Mouse (Mus musculus) midbrain, postnatal 0 days (tissue): ENCODE measurements at regions not wholly inside any gene's neighbourhood (a gene's known extent, or its start where the extent isn't known, plus 50 kb on each side); places are given as distances from the start of the nearest gene placed in this dataset.

Experiments used
- ATAC-seq: fragments of 200-750 bp; cut with Nextera tagmentation; 2 replicates; pipeline ENCODE4 v1.8.0; 2017; ENCODE audit warnings: moderate number of reproducible peaks, mild to moderate bottlenecking, moderate TSS enrichment, moderate library complexity; ENCODE audit not compliant: low FRiP score
- DNase-seq: peaks from one replicate; pipeline ENCODE4 v3.0.0-alpha.2; 2015; ENCODE audit warnings: low spot score
- H3K27ac ChIP-seq: fragments of 300-500 bp; sonication (generic); 2 replicates; pipeline ENCODE4 v1.5.1; 2014; ENCODE audit warnings: low read depth, mild to moderate bottlenecking, low read length, mixed read lengths
- H3K27me3 ChIP-seq: fragments of 300-500 bp; sonication (generic); 2 replicates; pipeline ENCODE4 v1.6.1; 2014; ENCODE audit warnings: low read length, control low read depth, mixed read lengths; ENCODE audit not compliant: insufficient read depth
- H3K36me3 ChIP-seq: fragments of 300-500 bp; sonication (generic); 2 replicates; pipeline ENCODE4 v1.6.1; 2014; ENCODE audit warnings: low read length, control low read depth, mixed read lengths; ENCODE audit not compliant: insufficient read depth
- H3K4me1 ChIP-seq: fragments of 300-500 bp; sonication (generic); 2 replicates; pipeline ENCODE4 v1.6.1; 2014; ENCODE audit warnings: mild to moderate bottlenecking, control low read depth, antibody characterized with exemption, low read length, mixed read lengths; ENCODE audit not compliant: insufficient read depth
- H3K4me2 ChIP-seq: fragments of 300-500 bp; sonication (generic); 2 replicates; pipeline ENCODE4 v1.6.1; 2014; ENCODE audit warnings: low read depth, mild to moderate bottlenecking, low read length, mixed read lengths; ENCODE audit not compliant: poor library complexity, severe bottlenecking
- H3K4me3 ChIP-seq: fragments of 300-500 bp; sonication (generic); 2 replicates; pipeline ENCODE4 v1.5.1; 2014; ENCODE audit warnings: low read depth, mild to moderate bottlenecking, low read length, moderate library complexity
- H3K9ac ChIP-seq: fragments of 300-500 bp; sonication (generic); replicated peaks from 2 replicates; pipeline ENCODE4 v1.6.1; 2014; ENCODE audit warnings: mild to moderate bottlenecking, low read length, moderate library complexity, mixed read lengths; ENCODE audit not compliant: poor library complexity, severe bottlenecking
- H3K9me3 ChIP-seq: fragments of 300-500 bp; sonication (generic); 2 replicates; pipeline ENCODE4 v1.6.1; 2016; ENCODE audit warnings: low read length, control low read depth
- CTCF ChIP-seq: IDR thresholded peaks from 2 replicates; pipeline ENCODE4 v1.5.1; 2016; ENCODE audit warnings: antibody characterized with exemption, mild to moderate bottlenecking
- WGBS: fragments of 180-500 bp; shearing (Covaris S2); extraction: QIAGEN DNeasy Blood & Tissue Kit; methylation state at CpG from one replicate; pipeline ENCODE4 v1.1.7; 2014; 5-methylcytosine and 5-hydroxymethylcytosine counted together

- Histone ChIP-seq H3K9me3 (no peaks in the 10 kb centered on the region), H3K27ac (no peak overlapping the region), H3K4me1 (0 out of 2 replicates have a peak, but pooled peaks cover 2% of the 10 kb centered on the region), H3K9ac (no peak overlapping the region), H3K36me3 (no peaks in the 10 kb centered on the region), H3K4me3 (no peak overlapping the region), H3K4me2 (no peak overlapping the region), H3K27me3 (no peaks in the 10 kb centered on the region)
- DNase-seq = no peak
- TF ChIP-seq CTCF = no peak
- WGBS = 82% methylated on average over 2 of the region's 2 CpGs
- ATAC-seq = no peak
These were observed 216.5 kb downstream of the Samd5 start for GRCm38 (mm10) chr10:9458466-9458865.

GRCm38 (mm10) chr10:9457222-9457621 is 217.8 kb downstream of the Samd5 start:
- Histone ChIP-seq H3K4me3 (no peak overlapping the region), H3K4me2 (no peak overlapping the region), H3K9me3 (no peaks in the 10 kb centered on the region), H3K27ac (no peak overlapping the region), H3K9ac (no peak overlapping the region), H3K27me3 (no peaks in the 10 kb centered on the region), H3K4me1 (0 out of 2 replicates have a peak, but pooled peaks cover 2% of the 10 kb centered on the region), H3K36me3 (no peaks in the 10 kb centered on the region)
- TF ChIP-seq CTCF = no peak
- peak; percentile 44 for DNase-seq
- 97% methylated on average over 1 of the region's 1 CpGs for WGBS
- no peak for ATAC-seq

- Histone ChIP-seq H3K27ac (no peak overlapping the region), H3K4me2 (no peak overlapping the region), H3K27me3 (no peaks in the 10 kb centered on the region), H3K9ac (no peak overlapping the region), H3K4me1 (no peaks in the 10 kb centered on the region), H3K9me3 (no peaks in the 10 kb centered on the region), H3K4me3 (no peak overlapping the region), H3K36me3 (no peaks in the 10 kb centered on the region)
- ATAC-seq = no peak
- WGBS = 57% methylated on average over 4 of the region's 4 CpGs
- TF ChIP-seq CTCF = no peak
- DNase-seq = no peak
These were observed 235.9 kb downstream of the Samd5 start for GRCm38 (mm10) chr10:9439072-9439471.

GRCm38 (mm10) chr10:9438366-9438765 is 236.6 kb downstream of the Samd5 start:
- WGBS = 86% methylated on average over 4 of the region's 4 CpGs
- H3K4me2 ChIP-seq = no peak overlapping the region
- H3K4me3 ChIP-seq = no peak overlapping the region
- no peaks in the 10 kb centered on the region for H3K27me3 ChIP-seq
- TF ChIP-seq CTCF = no peak
- no peak overlapping the region for H3K27ac ChIP-seq
- H3K4me1 ChIP-seq = no peaks in the 10 kb centered on the region
- DNase-seq (no peak), ATAC-seq (no peak)
- no peak overlapping the region for H3K9ac ChIP-seq
- H3K9me3 ChIP-seq = no peaks in the 10 kb centered on the region
- H3K36me3 ChIP-seq = no peaks in the 10 kb centered on the region

- DNase-seq (no peak), ATAC-seq (no peak)
- WGBS = 80% methylated on average over 2 of the region's 2 CpGs
- H3K27me3 ChIP-seq = no peaks in the 10 kb centered on the region
- no peak overlapping the region for H3K27ac ChIP-seq
- H3K36me3 ChIP-seq = no peaks in the 10 kb centered on the region
- no peak overlapping the region for H3K4me2 ChIP-seq
- H3K4me1 ChIP-seq = no peaks in the 10 kb centered on the region
- H3K4me3 ChIP-seq = no peak overlapping the region
- H3K9me3 ChIP-seq = no peaks in the 10 kb centered on the region
- H3K9ac ChIP-seq = no peak overlapping the region
- no peak for TF ChIP-seq CTCF
These were observed 245.9 kb downstream of the Samd5 start for GRCm38 (mm10) chr10:9429085-9429484.

- Histone ChIP-seq H3K27ac (no peak overlapping the region), H3K9ac (no peak overlapping the region), H3K4me2 (no peak overlapping the region), H3K4me3 (no peak overlapping the region), H3K36me3 (no peaks in the 10 kb centered on the region), H3K27me3 (no peaks in the 10 kb centered on the region), H3K4me1 (no peaks in the 10 kb centered on the region), H3K9me3 (no peaks in the 10 kb centered on the region)
- no peak for TF ChIP-seq CTCF
- DNase-seq = no peak
- 47% methylated on average over 4 of the region's 4 CpGs for WGBS
- ATAC-seq = no peak
These were observed 254.3 kb downstream of the Samd5 start for GRCm38 (mm10) chr10:9420741-9421140.
